Mouse (Mus musculus) spleen, postnatal 36 days (tissue): ENCODE measurements around the gene Ptprd.

ENCODE experiments used
- DNase-seq, 2 experiments: peaks; one replicate each; pipeline ENCODE4 v3.0.0; 2022; ENCODE audit warnings: low spot score in 2 of 2, mixed read lengths in 1 of 2

Gene Ptprd

GRCm38 (mm10) chr4:76652971-76653370, 1558.8 kb downstream of the Ptprd start:
- DNase-seq, result no peak

GRCm38 (mm10) chr4:76621740-76622139, 1590.0 kb downstream of the Ptprd start:
- DNase-seq, result no peak

- no peak for DNase-seq
Observed at GRCm38 (mm10) chr4:76616614-76617013, 1595.1 kb downstream of the Ptprd start.

- DNase-seq, result no peak
Observed at GRCm38 (mm10) chr4:76608246-76608645, 1603.5 kb downstream of the Ptprd start.

- no peak for DNase-seq
Observed at GRCm38 (mm10) chr4:76606808-76607207, 1605.0 kb downstream of the Ptprd start.

DNA sequence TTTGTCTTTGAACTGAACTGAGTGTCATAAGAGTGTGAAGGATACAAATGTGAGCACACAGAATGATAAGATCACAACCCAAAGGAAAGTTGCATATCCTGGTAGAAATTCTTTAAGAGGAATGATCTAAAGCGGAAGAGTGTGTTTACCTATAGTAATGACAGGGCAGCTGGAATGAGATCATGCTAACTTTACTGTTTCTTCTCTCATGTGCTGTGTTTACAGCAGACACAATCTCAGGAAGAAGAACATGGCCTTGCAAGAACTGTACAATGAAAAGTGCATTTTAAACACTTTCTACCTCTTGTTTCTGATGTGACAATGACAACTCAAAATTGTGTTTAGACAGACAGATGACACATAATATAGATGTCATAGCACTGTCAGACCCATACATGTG, 1621.0 kb downstream of the Ptprd start:
- DNase-seq, result no peak

GRCm38 (mm10) chr4:76583025-76583424, 1628.7 kb downstream of the Ptprd start:
- no peak for DNase-seq

DNA sequence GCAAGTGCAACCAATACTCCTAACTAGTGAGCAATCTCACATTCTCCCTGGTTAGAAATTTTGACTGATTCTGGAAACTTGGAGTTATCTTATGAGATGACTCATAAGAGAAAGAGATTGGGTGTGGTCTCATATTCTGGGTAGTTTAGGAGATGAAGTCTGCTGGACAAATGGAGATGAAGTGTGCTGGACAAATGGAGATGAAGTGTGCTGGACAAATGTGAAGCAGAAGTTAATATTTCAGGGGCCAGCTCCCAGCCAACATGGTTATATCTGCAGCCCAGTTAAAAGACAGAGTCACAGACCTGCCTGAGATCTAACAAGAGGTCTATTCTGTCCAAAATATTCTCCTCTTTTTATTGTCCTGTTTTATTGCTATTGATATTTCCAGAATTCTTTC, 1645.8 kb downstream of the Ptprd start:
- DNase-seq, result no peak

GRCm38 (mm10) chr4:76541769-76542168, 1670.0 kb downstream of the Ptprd start:
- DNase-seq, result no peak

DNA sequence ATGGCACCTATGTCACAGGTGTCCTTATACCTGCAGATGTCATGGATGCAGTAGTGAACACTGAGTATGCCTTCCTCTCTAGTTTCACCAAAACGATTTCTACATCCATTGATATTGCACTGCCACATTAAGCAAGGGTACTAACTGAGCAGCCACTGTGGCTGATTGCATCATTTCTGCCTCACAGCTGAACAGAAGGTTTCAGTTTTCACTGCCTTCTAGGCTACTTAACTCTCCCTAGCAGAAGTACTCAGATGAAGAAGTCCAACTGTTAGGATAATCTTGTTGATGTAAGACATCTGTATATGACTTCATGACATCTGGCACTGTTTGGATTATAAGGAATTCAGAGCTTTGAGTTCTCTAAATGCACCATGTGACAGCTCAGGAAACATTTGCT, 1678.8 kb downstream of the Ptprd start:
- DNase-seq, result no peak

GRCm38 (mm10) chr4:76525281-76525680, 1686.5 kb downstream of the Ptprd start:
- DNase-seq, result no peak

DNA sequence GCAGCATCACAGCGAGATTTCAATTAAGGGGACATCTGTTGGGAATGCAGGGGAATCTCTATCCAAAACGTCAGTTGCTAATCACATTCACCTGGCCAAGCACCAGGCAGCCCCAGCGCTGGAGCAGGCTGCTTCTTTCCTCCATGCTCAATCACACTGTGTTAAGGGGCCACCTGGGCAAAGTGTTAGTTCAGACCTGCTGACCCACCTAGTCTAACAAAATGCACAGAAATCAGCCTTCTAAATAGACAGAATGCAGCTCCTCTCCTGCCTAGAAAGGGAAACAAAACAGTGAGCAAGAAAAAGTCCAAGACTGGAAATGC, 1708.5 kb downstream of the Ptprd start:
- no peak for DNase-seq

DNA sequence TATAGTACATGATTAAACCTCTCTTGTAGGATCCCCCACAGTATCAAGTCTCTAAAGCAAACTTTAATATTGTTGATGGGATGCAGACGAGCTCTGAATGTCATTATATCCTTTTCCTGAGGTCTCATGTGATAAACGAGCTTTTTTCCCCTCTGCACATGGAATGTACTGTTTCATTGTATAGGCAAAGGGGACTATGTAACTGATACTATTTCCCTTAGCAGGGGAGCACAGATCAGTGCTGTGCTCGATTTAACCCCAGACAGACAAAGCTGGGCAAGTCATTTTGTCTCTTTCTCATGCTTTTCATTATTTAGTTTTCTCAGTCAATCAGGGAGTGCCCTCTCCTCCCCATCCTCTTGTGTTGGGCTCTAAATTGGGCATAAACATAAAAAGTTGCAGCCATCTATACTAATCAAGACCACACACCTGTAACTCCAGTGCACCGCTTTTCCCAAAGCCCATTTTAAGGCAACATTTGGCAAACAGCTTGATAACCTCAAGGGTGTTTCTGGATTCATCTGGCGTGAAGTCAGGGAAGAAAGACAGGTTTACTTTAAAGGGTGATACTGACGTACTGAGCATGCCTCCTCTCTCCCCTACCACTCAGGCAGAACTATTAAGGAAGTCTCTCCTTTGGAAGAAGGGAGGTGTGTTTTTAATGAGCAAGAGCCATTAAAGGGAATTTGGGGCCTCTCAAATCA, 1709.0 kb downstream of the Ptprd start:
- DNase-seq, result no peak

GRCm38 (mm10) chr4:76485848-76486247, 1725.9 kb downstream of the Ptprd start:
- no peak for DNase-seq

- no peak for DNase-seq
Observed at GRCm38 (mm10) chr4:76468366-76469100, 1743.2 kb downstream of the Ptprd start.

DNA sequence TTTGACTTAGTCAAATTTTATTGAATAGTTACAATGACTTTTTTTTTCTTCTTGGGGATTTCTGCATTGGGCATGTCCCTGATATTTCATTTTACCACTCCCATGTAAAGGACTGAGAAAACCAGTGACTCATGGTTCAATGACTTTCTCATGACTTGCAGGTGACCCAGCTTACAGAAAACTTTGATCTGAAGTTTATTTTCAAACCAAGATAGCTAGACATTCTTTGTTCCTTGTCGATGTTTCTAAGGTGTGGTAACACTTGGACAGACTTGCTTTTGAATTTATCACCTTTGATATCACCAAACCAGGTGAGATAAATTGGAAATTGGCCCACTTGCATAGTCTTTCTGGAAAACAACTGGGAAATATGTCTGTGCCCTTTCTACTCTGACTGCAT, 1747.1 kb downstream of the Ptprd start:
- DNase-seq, result no peak

DNA sequence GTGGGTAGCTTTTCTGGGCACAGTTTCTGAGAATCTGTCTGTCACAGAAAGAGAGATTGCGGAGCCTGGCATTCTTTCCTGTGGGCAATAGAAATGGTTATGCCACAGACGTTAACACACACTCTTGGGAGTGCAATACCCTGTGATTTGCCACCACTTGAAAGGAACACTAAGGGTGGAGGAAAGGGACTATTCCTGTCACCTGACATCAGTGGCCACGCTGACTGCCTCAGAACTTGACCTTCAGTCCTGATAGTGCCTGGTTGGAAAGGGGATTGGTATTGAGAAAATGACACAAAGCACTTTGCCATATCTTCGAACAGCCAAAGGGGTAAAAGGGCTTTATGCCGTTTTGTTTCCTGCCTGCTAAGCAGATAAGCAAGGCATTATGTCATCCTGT, 1750.4 kb downstream of the Ptprd start:
- no peak for DNase-seq

DNA sequence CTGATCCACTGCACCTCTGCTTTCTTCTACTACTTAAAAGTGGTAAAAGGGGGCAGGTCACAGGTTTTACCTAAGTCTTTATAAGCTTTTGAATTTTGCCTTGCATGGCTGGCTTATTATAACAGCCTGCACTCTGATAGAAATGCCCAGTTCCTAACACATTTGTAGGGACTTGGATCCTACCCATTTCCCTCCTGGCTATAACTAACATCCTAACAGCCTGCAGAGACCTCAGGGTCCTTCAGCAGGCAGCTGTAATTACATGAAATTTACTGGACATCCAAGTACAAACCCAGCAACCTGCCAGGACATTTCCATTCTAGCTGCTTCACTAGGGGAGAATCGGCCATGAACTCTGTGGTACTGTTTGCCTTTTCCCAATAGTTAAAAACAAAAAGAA, 1751.2 kb downstream of the Ptprd start:
- no peak for DNase-seq

DNA sequence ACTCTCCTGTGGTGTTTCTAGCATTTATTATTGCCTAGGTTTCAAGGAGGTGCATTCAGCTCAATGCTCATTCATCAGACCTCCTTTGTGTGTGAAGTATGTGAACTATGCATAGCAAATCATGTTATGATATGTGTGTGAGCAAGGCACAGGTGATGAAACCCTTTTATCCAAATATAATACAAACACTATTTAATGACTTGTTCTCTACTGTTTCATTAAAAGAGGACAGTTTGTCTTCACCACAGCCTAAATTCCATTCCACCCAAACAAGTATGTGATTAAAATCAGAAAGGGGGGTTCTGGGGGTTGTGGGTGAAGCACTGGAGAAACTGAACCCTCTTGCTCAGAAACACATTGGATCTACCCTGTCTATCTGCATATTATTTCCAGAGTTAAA, 1752.1 kb downstream of the Ptprd start:
- no peak for DNase-seq

GRCm38 (mm10) chr4:76452286-76452685, 1759.5 kb downstream of the Ptprd start:
- DNase-seq, result no peak

DNA sequence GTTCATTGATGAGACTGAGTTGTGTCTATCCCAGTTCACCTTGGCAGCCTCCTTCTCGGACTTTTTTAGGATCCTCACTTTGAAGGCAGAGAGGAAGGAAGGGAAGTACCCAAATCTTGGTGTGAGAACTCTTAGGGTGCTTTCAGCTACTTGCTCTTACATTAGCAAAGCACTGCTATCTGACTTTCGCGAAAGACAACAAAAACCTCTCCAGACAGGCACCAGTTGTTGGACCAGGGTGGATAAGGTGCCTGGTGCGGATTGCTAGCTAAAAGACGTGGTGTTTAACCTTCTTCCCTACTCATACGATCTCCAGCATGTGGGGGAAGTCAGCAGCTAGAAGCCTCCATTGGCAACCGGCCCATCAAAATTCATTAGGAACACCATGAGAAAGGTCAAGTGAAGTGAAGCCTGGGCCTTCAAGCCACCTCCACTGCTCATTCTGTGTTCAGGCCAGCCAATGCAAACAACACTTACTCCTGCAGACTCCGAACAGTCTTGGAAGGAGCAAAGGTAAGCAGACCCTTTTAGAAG, 1760.7 kb downstream of the Ptprd start:
- DNase-seq, result no peak

- DNase-seq, result no peak
Observed at GRCm38 (mm10) chr4:76450351-76451018, 1761.3 kb downstream of the Ptprd start.
